Mouse (Mus musculus): ENCODE data around the gene Kalrn. TPM values are rescaled to one million over a fixed set of nuclear protein-coding genes. Genes with fewer than 3 reads are reported as not detected.

The Kalrn gene
- polyA plus RNA-seq, 2 experiments: 8.8 to 11.7 TPM

- H3K4me2 ChIP-seq (replicated peaks; ENCODE audit: low read depth, low read length, severe bottlenecking): peak overlapping the region; percentile 79
- no peak for TF ChIP-seq POLR2A (IDR thresholded peaks at IDR 0.05; ENCODE audit: borderline replicate concordance, extremely low read depth, insufficient read depth, insufficient read length)
- 2% methylated on average over 3 of the region's 3 CpGs for WGBS
- H3K27me3 ChIP-seq (ENCODE audit: control insufficient read depth, insufficient read depth, low read length): no peaks in the 10 kb centered on the region
- ATAC-seq (ENCODE audit: low FRiP score, low read depth) (no peak), DNase-seq (ENCODE audit: low spot score) (no peak)
- H3K27ac ChIP-seq (replicated peaks; ENCODE audit: low read depth, low read length): no peak overlapping the region
- peak overlapping the region; percentile 47 for H3K4me3 ChIP-seq (replicated peaks; ENCODE audit: low read length)
- no peaks in the 10 kb centered on the region for H3K9me3 ChIP-seq (ENCODE audit: control insufficient read depth, low read length)
- H3K4me1 ChIP-seq (ENCODE audit: control insufficient read depth, insufficient read depth, low read length): peaks cover 7% of the 10 kb centered on the region
- H3K36me3 ChIP-seq (ENCODE audit: control insufficient read depth, insufficient read depth, low read length): no peaks in the 10 kb centered on the region
- H3K9ac ChIP-seq (ENCODE audit: low read depth, low read length, severe bottlenecking): no peak overlapping the region
These were observed 478.3 kb downstream of the Kalrn start for GRCm38 (mm10) chr16:34095093-34095465.

GRCm38 (mm10) chr16:34094446-34095092 is 478.8 kb downstream of the Kalrn start:
- DNase-seq (ENCODE audit: low spot score) (peak; percentile 63), ATAC-seq (ENCODE audit: low FRiP score, low read depth) (peak; percentile 62; the same call in 1 of the 2 replicates)
- whole genome bisulfite sequencing: 0% methylated on average over 16 of the region's 16 CpGs
- Histone ChIP-seq H3K4me3 (replicated peaks; ENCODE audit: low read length) (peak overlapping the region; percentile 47), H3K9ac (ENCODE audit: low read depth, low read length, severe bottlenecking) (peak overlapping the region; percentile 42), H3K4me1 (ENCODE audit: control insufficient read depth, insufficient read depth, low read length) (peaks cover 7% of the 10 kb centered on the region), H3K9me3 (ENCODE audit: control insufficient read depth, low read length) (no peaks in the 10 kb centered on the region), H3K36me3 (ENCODE audit: control insufficient read depth, insufficient read depth, low read length) (no peaks in the 10 kb centered on the region), H3K4me2 (replicated peaks; ENCODE audit: low read depth, low read length, severe bottlenecking) (peak overlapping the region; percentile 79), H3K27ac (replicated peaks; ENCODE audit: low read depth, low read length) (0 out of 2 replicates have a peak overlapping the region, but pooled peaks have one; percentile 29), H3K27me3 (ENCODE audit: control insufficient read depth, insufficient read depth, low read length) (no peaks in the 10 kb centered on the region)
- no peak for TF ChIP-seq POLR2A (IDR thresholded peaks at IDR 0.05; ENCODE audit: borderline replicate concordance, extremely low read depth, insufficient read depth, insufficient read length)

GRCm38 (mm10) chr16:34093734-34094445 is 479.4 kb downstream of the Kalrn start:
- no peak for TF ChIP-seq POLR2A (IDR thresholded peaks at IDR 0.05; ENCODE audit: borderline replicate concordance, extremely low read depth, insufficient read depth, insufficient read length)
- peak overlapping the region; percentile 79 for H3K4me2 ChIP-seq (replicated peaks; ENCODE audit: low read depth, low read length, severe bottlenecking)
- no peaks in the 10 kb centered on the region for H3K36me3 ChIP-seq (ENCODE audit: control insufficient read depth, insufficient read depth, low read length)
- H3K9me3 ChIP-seq (ENCODE audit: control insufficient read depth, low read length): no peaks in the 10 kb centered on the region
- peak overlapping the region; percentile 47 for H3K4me3 ChIP-seq (replicated peaks; ENCODE audit: low read length)
- 0 out of 2 replicates have a peak overlapping the region, but pooled peaks have one; percentile 29 for H3K27ac ChIP-seq (replicated peaks; ENCODE audit: low read depth, low read length)
- peak overlapping the region; percentile 42 for H3K9ac ChIP-seq (ENCODE audit: low read depth, low read length, severe bottlenecking)
- 4% methylated on average over 14 of the region's 14 CpGs for WGBS
- peaks cover 7% of the 10 kb centered on the region for H3K4me1 ChIP-seq (ENCODE audit: control insufficient read depth, insufficient read depth, low read length)
- H3K27me3 ChIP-seq (ENCODE audit: control insufficient read depth, insufficient read depth, low read length): no peaks in the 10 kb centered on the region
- ATAC-seq (ENCODE audit: low FRiP score, low read depth) (no peak), DNase-seq (ENCODE audit: low spot score) (no peak)

GRCm38 (mm10) chr16:34089528-34090095 is 483.7 kb downstream of the Kalrn start:
- H3K9ac ChIP-seq (ENCODE audit: low read depth, low read length, severe bottlenecking): no peak overlapping the region
- no peak overlapping the region for H3K4me3 ChIP-seq (replicated peaks; ENCODE audit: low read length)
- no peaks in the 10 kb centered on the region for H3K9me3 ChIP-seq (ENCODE audit: control insufficient read depth, low read length)
- DNase-seq (ENCODE audit: low spot score) (no peak), ATAC-seq (ENCODE audit: low FRiP score, low read depth) (no peak)
- H3K4me1 ChIP-seq (ENCODE audit: control insufficient read depth, insufficient read depth, low read length): peaks cover 5% of the 10 kb centered on the region; the same call in 1 of the 2 replicates
- TF ChIP-seq POLR2A (IDR thresholded peaks at IDR 0.05; ENCODE audit: borderline replicate concordance, extremely low read depth, insufficient read depth, insufficient read length): no peak
- no peaks in the 10 kb centered on the region for H3K27me3 ChIP-seq (ENCODE audit: control insufficient read depth, insufficient read depth, low read length)
- no peaks in the 10 kb centered on the region for H3K36me3 ChIP-seq (ENCODE audit: control insufficient read depth, insufficient read depth, low read length)
- 56% methylated on average over 8 of the region's 8 CpGs for WGBS
- H3K4me2 ChIP-seq (replicated peaks; ENCODE audit: low read depth, low read length, severe bottlenecking): no peak overlapping the region
- no peak overlapping the region for H3K27ac ChIP-seq (replicated peaks; ENCODE audit: low read depth, low read length)

GRCm38 (mm10) chr16:34089022-34089421 is 484.3 kb downstream of the Kalrn start:
- H3K4me2 ChIP-seq (replicated peaks; ENCODE audit: low read depth, low read length, severe bottlenecking): no peak overlapping the region
- H3K9ac ChIP-seq (ENCODE audit: low read depth, low read length, severe bottlenecking): no peak overlapping the region
- no peak overlapping the region for H3K4me3 ChIP-seq (replicated peaks; ENCODE audit: low read length)
- H3K4me1 ChIP-seq (ENCODE audit: control insufficient read depth, insufficient read depth, low read length): peaks cover 4% of the 10 kb centered on the region; the same call in 1 of the 2 replicates
- no peaks in the 10 kb centered on the region for H3K36me3 ChIP-seq (ENCODE audit: control insufficient read depth, insufficient read depth, low read length)
- ATAC-seq (ENCODE audit: low FRiP score, low read depth) (no peak), DNase-seq (ENCODE audit: low spot score) (no peak)
- H3K9me3 ChIP-seq (ENCODE audit: control insufficient read depth, low read length): no peaks in the 10 kb centered on the region
- WGBS: 80% methylated on average over 3 of the region's 3 CpGs
- no peaks in the 10 kb centered on the region for H3K27me3 ChIP-seq (ENCODE audit: control insufficient read depth, insufficient read depth, low read length)
- TF ChIP-seq POLR2A (IDR thresholded peaks at IDR 0.05; ENCODE audit: borderline replicate concordance, extremely low read depth, insufficient read depth, insufficient read length): no peak
- H3K27ac ChIP-seq (replicated peaks; ENCODE audit: low read depth, low read length): no peak overlapping the region

Data from limb, embryonic 14.5 days (tissue).